Mouse (Mus musculus) hindbrain, postnatal 0 days (tissue): Measurements from ENCODE around the gene Sorcs3. TPM values are rescaled to one million over a fixed set of nuclear protein-coding genes. Genes with fewer than 3 reads are reported as not detected.

ENCODE experiments used
- ATAC-seq: fragments of 200-750 bp; cut with Nextera tagmentation; 2 replicates; pipeline ENCODE4 v1.8.0; 2017; ENCODE audit warnings: mild to moderate bottlenecking, moderate TSS enrichment, moderate library complexity
- DNase-seq: peaks from one replicate; pipeline ENCODE4 v3.0.0-alpha.2; 2015; ENCODE audit warnings: low spot score
- H3K27ac ChIP-seq: fragments of 300-500 bp; sonication (generic); 2 replicates; pipeline ENCODE4 v1.5.1; 2014; ENCODE audit warnings: mild to moderate bottlenecking
- H3K27me3 ChIP-seq: fragments of 300-500 bp; sonication (generic); 2 replicates; pipeline ENCODE4 v1.6.1; 2014; ENCODE audit warnings: low read length, mixed read lengths; ENCODE audit not compliant: insufficient read depth
- H3K36me3 ChIP-seq: fragments of 300-500 bp; sonication (generic); 2 replicates; pipeline ENCODE4 v1.6.1; 2014; ENCODE audit warnings: low read length, mixed read lengths; ENCODE audit not compliant: insufficient read depth
- H3K4me1 ChIP-seq: fragments of 300-500 bp; sonication (generic); 2 replicates; pipeline ENCODE4 v1.6.1; 2014; ENCODE audit warnings: antibody characterized with exemption, low read length, mixed read lengths; ENCODE audit not compliant: insufficient read depth
- H3K4me2 ChIP-seq: fragments of 300-500 bp; sonication (generic); 2 replicates; pipeline ENCODE4 v1.6.1; 2014; ENCODE audit warnings: low read depth, mild to moderate bottlenecking, low read length, moderate library complexity, mixed read lengths
- H3K4me3 ChIP-seq: fragments of 300-500 bp; sonication (generic); 2 replicates; pipeline ENCODE4 v1.5.1; 2014; ENCODE audit warnings: low read length
- H3K9ac ChIP-seq: fragments of 300-500 bp; sonication (generic); replicated peaks from 2 replicates; pipeline ENCODE4 v1.6.1; 2014; ENCODE audit warnings: mild to moderate bottlenecking, low read length, moderate library complexity, mixed read lengths
- H3K9me3 ChIP-seq: fragments of 300-500 bp; sonication (generic); 2 replicates; pipeline ENCODE4 v1.6.1; 2016; ENCODE audit warnings: low read length, mixed read lengths
- CTCF ChIP-seq: IDR thresholded peaks from 2 replicates; pipeline ENCODE4 v1.5.1; 2016; ENCODE audit warnings: antibody characterized with exemption, control low read depth, low read depth
- WGBS: fragments of 180-500 bp; shearing (Covaris S2); extraction: QIAGEN DNeasy Blood & Tissue Kit; methylation state at CpG from one replicate; pipeline ENCODE4 v1.1.7; 2014; 5-methylcytosine and 5-hydroxymethylcytosine counted together
- polyA plus RNA-seq: library from polyadenylated mRNA; unstranded; fragments of >200 nt; fragmentation: Nextera tagmentation; extraction: Ambion mirVana; gene quantifications from 2 replicates; pipeline ENCODE4 v1.2.1, GENCODE M21; 2015
- total RNA-seq: library from RNA; depleted of rRNA; stranded (reverse); fragments of >200 nt; gene quantifications from 2 replicates; pipeline ENCODE4 v1.2.3, GENCODE M21; 2014; rRNA removed

Gene Sorcs3
- total RNA-seq, result 19.7 and 20.7 TPM in 2 replicates
- polyA plus RNA-seq, result 11.5 and 12.2 TPM in 2 replicates

GRCm38 (mm10) chr19:48205929-48206814 lies at the start of gene Sorcs3:
Gene Sorcs3 (plus strand): TSS chr19:48206025.
- under 1% methylated on average over 67 of the region's 70 CpGs for WGBS
- ATAC-seq, result peak; percentile 66

GRCm38 (mm10) chr19:48165341-48165740 lies 40.5 kb upstream of the Sorcs3 start:
- H3K27me3 ChIP-seq, result no peaks in the 10 kb centered on the region
- 93% methylated on average over 3 of the region's 3 CpGs for WGBS
- DNase-seq (no peak), ATAC-seq (no peak)
- no peak overlapping the region for H3K27ac ChIP-seq
- H3K4me1 ChIP-seq, result no peaks in the 10 kb centered on the region
- TF ChIP-seq CTCF, result no peak
- no peaks in the 10 kb centered on the region for H3K36me3 ChIP-seq
- H3K9ac ChIP-seq, result no peak overlapping the region
- no peaks in the 10 kb centered on the region for H3K9me3 ChIP-seq
- H3K4me3 ChIP-seq, result no peak overlapping the region
- no peak overlapping the region for H3K4me2 ChIP-seq

More at GRCm38 (mm10) chr19:48205929-48206814, at the start of gene Sorcs3:
- H3K4me2 ChIP-seq, result peak within 1 kb of the TSS; percentile 97
- peak; percentile 56 for DNase-seq
- H3K36me3 ChIP-seq, result no peaks in the 10 kb centered on the region
- H3K4me1 ChIP-seq, result peaks cover 13% of the 10 kb centered on the region; the same call in 1 of the 2 replicates
- peak within 1 kb of the TSS; percentile 67 for H3K4me3 ChIP-seq
- H3K9me3 ChIP-seq, result no peaks in the 10 kb centered on the region
- H3K27ac ChIP-seq, result peak within 1 kb of the TSS; percentile 73
- no peak for TF ChIP-seq CTCF
- peak within 1 kb of the TSS; percentile 67 for H3K9ac ChIP-seq
- no peaks in the 10 kb centered on the region for H3K27me3 ChIP-seq

- Histone ChIP-seq H3K9me3 (no peaks in the 10 kb centered on the region), H3K4me1 (no peaks in the 10 kb centered on the region), H3K27ac (no peak overlapping the region), H3K36me3 (no peaks in the 10 kb centered on the region), H3K27me3 (no peaks in the 10 kb centered on the region), H3K9ac (no peak overlapping the region), H3K4me3 (no peak overlapping the region), H3K4me2 (no peak overlapping the region)
- DNase-seq (peak; percentile 23), ATAC-seq (no peak)
- whole genome bisulfite sequencing, result 27% methylated on average over 1 of the region's 1 CpGs
- no peak for TF ChIP-seq CTCF
These were observed 38.7 kb upstream of the Sorcs3 start for GRCm38 (mm10) chr19:48167110-48167509.

- no peaks in the 10 kb centered on the region for H3K27me3 ChIP-seq
- H3K4me3 ChIP-seq, result no peak overlapping the region
- no peak for ATAC-seq
- H3K27ac ChIP-seq, result no peak overlapping the region
- no peaks in the 10 kb centered on the region for H3K36me3 ChIP-seq
- H3K9me3 ChIP-seq, result no peaks in the 10 kb centered on the region
- 63% methylated on average over 5 of the region's 5 CpGs for WGBS
- no peak overlapping the region for H3K9ac ChIP-seq
- no peak overlapping the region for H3K4me2 ChIP-seq
- TF ChIP-seq CTCF, result no peak
- H3K4me1 ChIP-seq, result no peaks in the 10 kb centered on the region
- DNase-seq, result peak; percentile 17
These were observed 37.5 kb upstream of the Sorcs3 start for GRCm38 (mm10) chr19:48168284-48168683.

- Histone ChIP-seq H3K27ac (no peak overlapping the region), H3K4me1 (no peaks in the 10 kb centered on the region), H3K4me2 (no peak overlapping the region), H3K36me3 (no peaks in the 10 kb centered on the region), H3K9ac (no peak overlapping the region), H3K4me3 (no peak overlapping the region), H3K27me3 (no peaks in the 10 kb centered on the region), H3K9me3 (no peaks in the 10 kb centered on the region)
- 81% methylated on average over 4 of the region's 4 CpGs for WGBS
- ATAC-seq, result no peak
- TF ChIP-seq CTCF, result peak; percentile 41
- DNase-seq, result peak; percentile 7
These were observed 31.1 kb upstream of the Sorcs3 start for GRCm38 (mm10) chr19:48174717-48175116.

- Histone ChIP-seq H3K4me1 (peaks cover 13% of the 10 kb centered on the region; the same call in 1 of the 2 replicates), H3K27ac (no peak overlapping the region), H3K27me3 (no peaks in the 10 kb centered on the region), H3K4me2 (peak overlapping the region; percentile 97), H3K36me3 (no peaks in the 10 kb centered on the region), H3K4me3 (peak overlapping the region; percentile 67), H3K9ac (no peak overlapping the region), H3K9me3 (no peaks in the 10 kb centered on the region)
- ATAC-seq, result no peak
- peak; percentile 91 for DNase-seq
- 3% methylated on average over 22 of the region's 22 CpGs for WGBS
- TF ChIP-seq CTCF, result peak; percentile 94
These were observed 1.8 kb upstream of the Sorcs3 start for GRCm38 (mm10) chr19:48203928-48204470.

GRCm38 (mm10) chr19:48204476-48204875 lies 1.3 kb upstream of the Sorcs3 start:
- DNase-seq (peak; percentile 5), ATAC-seq (no peak)
- H3K4me1 ChIP-seq, result peaks cover 13% of the 10 kb centered on the region; the same call in 1 of the 2 replicates
- peak overlapping the region; percentile 97 for H3K4me2 ChIP-seq
- no peaks in the 10 kb centered on the region for H3K9me3 ChIP-seq
- peak overlapping the region; percentile 67 for H3K4me3 ChIP-seq
- no peak overlapping the region; the same call in 1 of the 2 replicates for H3K27ac ChIP-seq
- no peak for TF ChIP-seq CTCF
- no peaks in the 10 kb centered on the region for H3K36me3 ChIP-seq
- peak overlapping the region; percentile 67 for H3K9ac ChIP-seq
- under 1% methylated on average over 8 of the region's 8 CpGs for WGBS
- no peaks in the 10 kb centered on the region for H3K27me3 ChIP-seq
